Mouse (Mus musculus) T-helper 1 cell (primary cell): Measurements from ENCODE around the gene Dcun1d4.

Experiments
- in situ Hi-C: fragments of 300-600 bp; cut with MboI, MseI; formaldehyde crosslinking; loops from one replicate; pipeline ENCODE4 v1.15.1; 2025; ENCODE audit warnings: high pct_unique_total_duplicates

Gene Dcun1d4

DNA sequence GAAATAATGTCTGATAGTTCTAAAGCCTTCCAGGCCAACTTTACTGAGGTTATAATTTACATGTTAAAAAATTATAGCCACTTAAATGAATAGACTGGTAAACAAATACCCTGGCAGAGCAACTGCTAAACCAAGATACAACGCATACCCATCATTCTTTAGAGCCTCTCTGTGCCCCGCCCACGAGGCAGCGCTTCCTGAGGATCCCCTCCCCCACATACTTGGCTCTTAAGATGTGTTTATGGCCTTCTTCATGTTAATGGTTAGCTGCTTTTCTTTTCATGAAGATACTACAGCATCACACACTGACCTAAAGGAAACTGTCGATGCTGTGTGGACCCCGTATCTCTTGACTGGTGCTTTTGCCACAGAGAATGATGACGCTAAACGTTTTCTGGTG is 17.8 kb downstream of the Dcun1d4 start:
- in situ Hi-C loops = no loop called here

DNA sequence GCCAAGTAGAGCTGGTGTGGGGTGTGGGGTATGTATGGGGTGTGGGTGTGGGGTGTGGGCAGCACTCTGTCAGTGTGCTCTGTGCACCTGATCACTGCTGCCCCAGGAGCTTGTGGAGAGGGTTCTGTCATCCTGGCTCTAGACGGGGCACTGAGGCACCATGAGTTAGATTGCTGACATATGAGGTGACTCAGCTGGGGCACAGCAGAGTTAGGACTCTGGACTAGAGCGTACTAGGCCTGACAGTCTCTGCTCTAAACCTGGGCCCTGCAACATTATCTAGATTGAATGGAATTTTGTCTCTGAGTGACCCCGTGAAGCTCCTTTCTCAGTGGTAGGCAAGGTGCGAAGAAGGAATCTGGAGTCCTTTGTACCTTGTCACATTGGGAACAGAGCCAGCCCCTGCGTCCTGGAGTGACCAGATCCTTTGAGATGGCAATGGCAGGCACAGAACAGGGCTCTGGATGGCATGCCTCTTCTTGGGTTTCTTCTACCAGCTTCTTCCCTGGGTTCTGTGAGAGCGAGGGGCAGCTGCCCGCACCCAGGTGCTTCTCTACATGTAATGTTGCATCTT is 20.2 kb downstream of the Dcun1d4 start:
- in situ Hi-C loops = no loop called here

DNA sequence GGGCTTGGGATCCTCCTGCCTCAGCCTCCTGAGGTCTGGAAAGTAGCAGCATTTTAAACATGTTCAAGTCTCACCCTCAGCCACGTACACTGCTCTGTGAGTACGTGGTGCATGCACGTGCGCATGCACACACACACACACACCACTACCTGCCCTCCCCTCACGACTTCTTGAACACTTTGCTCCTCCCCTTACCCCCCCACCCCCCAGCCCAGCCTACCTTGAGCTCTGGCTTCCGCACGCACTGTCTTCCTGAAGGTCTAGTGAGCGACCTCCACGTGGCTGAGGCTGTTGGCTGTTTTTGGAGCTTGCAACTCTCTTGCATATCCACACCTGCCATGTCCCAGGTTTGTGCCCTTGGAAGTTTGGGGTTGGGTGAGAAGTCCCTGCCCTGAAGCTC is 21.6 kb downstream of the Dcun1d4 start:
- in situ Hi-C loops = no loop called here

DNA sequence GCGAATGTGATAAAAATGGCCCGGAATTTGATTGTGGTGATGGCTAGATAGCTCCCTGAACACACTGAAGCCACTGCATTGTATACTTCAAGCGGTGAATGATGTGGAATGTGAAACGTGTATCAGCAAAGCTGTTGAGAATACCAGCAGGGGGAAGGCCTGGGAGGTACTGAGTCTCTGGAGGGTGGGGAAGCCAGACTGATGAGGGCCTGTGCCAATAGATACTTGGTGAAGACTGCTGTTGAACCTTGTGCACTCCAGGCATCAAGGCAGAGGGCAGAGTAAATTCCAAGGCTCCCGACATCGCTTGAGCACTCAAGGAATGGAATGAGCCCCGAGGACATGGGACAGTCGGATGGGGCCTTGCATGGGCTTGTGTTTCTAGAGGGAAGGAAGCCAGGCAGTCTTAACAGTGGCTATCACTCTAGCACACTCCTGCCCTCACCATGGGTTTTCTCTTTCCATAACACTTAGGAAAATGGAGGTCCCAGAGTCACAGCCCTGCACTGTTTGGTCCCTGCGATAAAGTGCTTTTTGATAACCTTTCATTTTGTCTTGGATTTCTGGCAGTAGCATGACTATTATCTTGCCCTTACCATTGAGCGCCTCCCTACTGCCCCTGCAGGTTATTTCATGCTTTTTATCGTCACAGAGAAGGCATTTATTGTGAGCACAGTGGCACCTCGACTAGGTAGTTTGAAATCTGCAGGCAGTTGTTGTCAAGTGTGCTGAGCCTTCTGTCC is 22.4 kb downstream of the Dcun1d4 start:
- in situ Hi-C loops = no loop called here

DNA sequence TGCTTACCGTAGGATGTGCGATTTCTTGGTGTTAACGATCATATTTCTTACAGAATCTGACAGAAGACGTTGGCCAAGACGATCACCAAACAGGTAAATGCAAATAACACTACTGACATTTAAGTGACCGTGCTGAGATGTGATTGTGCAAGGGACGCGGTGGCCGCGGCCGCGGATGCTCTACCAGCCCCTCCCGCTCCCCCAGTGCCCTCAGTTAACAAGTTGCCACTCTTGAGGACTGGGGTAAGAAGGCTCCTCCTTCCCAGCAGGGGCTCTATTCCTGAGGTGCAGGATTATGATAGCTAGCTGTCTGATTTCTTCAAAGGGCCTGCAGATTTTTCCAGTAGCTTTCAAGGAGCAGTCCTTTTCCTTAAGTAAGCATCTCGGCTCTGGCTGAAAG is 30.3 kb downstream of the Dcun1d4 start:
- in situ Hi-C loops = no loop called here

DNA sequence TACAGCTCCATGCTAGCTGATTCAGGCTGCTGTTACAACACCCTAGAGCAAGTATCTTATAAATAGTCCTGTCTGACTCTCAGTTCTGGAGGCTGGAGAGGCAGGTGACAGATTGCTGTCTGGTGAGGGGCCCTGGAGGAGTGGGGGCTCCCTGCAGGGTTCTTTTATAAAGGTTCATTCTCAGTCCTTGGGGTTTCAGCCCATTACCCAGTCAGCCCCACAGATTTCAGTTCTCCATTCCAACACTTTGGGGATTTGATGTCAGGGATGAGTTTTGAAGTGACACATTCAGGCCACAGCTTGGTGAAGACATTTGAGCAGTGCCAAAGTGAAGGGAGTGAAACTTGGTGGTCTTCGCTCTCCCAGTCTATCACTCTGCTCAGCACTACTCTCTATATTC is 31.4 kb downstream of the Dcun1d4 start:
- in situ Hi-C loops = no loop called here

DNA sequence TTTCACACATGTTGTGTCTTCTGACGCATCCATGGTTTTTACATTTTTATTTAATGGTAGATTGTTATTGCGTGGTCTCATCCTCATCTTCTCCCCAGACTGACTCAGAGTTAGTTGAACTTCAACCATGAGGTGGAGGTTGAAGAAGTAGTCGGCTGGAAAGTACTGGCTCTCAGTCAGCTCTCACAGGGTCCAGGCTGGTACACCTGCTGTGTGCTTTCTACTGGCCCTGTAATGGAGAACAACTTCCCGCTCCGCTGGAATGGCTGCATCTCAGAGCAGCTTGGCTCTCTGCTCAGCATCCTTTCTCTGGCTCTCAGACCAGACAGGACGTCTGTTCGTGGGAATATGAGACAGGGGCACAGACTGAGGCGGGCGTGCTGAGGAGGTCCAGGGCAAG is 31.9 kb downstream of the Dcun1d4 start:
- in situ Hi-C loops = no loop called here

DNA sequence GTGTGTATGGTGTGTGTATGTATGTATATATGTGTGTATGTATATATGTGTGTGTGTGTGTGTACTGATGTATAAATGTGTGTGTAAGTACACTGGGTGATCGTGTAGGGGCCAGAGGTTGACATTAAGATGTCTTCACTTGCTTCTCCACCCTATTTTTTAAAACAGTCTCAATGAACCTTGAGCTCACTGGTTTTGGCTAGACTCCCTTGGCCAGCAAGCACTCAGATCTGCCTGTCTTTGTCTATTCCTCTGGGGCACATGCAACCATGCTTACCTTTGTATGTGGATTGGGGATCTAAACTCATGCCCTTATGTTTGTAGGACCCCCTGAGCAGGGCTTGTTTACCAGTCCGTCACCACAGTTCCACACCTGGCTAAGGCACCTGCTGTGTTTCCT is 33.4 kb downstream of the Dcun1d4 start:
- in situ Hi-C loops = no loop called here

DNA sequence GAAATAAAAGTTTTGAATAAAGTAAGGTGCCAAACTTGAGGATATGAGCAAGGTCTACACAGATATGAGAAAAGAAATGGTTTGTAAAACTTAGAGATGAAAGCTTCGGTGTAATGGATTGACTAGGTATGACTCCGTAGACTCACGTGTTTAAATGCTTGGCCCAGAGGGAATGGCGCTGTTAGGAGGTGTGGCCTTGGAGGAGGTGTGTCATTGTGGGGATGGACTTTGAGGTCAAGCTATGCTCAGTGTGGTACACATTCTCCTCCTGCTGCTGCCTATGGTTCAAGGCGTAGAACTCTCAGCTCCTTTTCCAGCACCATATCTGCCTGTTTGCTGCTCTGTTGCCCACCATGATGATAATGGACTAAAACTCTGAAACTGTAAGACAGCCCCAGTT is 36.5 kb downstream of the Dcun1d4 start:
- in situ Hi-C loops = no loop called here

DNA sequence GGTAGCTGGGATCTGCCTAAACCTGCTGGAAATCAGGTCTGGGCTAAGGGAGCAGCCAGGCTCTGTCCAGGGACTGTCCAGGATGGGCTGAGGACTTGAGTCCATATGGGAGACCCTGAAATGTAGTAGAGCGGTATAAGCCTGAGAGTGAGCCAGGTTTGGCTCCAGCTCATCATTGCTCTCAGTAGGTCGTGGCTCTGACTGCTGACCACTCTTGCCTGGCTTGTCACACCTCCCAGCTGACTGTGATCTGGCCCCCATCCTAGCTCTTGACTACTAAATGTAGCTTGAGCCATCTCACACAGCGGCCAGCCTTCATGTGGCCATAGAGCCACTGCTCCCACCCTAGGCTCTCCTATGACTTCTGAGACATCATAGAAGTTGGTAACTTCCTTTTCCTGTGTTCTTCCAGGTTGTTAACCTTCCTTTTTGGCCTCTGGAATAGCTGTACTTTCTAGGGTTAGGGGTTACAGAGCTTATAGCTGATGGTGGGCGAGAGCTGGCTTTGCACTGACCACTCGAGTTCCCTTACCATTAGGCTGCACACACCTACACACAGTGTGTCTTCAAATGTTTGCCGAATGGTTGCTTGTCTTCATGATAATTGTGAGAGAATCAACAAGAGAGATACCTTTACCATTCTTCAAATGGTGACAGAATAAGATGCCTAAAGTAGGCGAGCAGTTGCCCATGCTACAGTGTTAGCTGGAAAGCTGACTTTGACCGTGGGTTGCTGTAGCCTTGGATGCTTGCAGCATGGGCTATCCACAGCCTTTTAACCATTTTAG is 37.8 kb downstream of the Dcun1d4 start:
- in situ Hi-C loops = no loop called here

DNA sequence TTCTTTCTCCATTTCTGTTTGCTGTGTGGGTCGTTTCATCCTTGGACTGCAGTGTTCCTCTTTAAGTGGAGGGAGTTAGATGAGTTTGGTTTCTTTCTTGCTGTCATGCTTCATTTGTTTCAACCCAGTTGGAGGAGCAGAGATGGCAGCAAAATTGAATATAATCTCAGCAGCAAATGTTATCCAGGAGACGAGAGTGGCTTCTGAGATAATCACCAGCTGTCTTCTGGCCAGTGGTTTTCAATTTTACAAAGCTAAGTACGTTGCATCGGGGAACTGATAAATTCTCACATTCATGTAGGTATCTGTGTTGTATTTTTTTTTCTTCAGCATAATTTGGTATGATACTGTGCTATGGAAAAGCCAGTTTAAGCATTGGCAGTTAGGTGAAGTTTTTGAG is 40.0 kb downstream of the Dcun1d4 start:
- in situ Hi-C loops = no loop called here

DNA sequence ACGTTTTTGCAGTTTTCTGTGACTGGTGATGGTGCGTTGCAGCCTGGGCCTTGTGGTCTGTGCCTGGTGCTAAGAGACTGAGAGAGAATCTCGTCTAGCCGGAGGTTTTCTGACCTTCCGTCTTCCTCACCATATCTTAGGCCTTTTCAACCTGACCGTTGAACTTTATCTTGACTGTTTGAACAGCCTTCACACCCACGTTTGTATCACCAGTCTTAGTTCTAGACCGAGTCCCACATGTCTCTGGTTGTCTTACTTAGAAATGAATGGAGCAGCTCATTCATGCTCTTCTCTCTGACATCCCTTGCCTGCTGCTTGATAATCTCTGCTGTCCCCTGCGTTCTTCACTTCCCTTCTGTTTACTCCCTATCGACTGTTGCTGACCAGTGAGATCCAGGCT is 42.4 kb downstream of the Dcun1d4 start:
- in situ Hi-C loops = no loop called here

DNA sequence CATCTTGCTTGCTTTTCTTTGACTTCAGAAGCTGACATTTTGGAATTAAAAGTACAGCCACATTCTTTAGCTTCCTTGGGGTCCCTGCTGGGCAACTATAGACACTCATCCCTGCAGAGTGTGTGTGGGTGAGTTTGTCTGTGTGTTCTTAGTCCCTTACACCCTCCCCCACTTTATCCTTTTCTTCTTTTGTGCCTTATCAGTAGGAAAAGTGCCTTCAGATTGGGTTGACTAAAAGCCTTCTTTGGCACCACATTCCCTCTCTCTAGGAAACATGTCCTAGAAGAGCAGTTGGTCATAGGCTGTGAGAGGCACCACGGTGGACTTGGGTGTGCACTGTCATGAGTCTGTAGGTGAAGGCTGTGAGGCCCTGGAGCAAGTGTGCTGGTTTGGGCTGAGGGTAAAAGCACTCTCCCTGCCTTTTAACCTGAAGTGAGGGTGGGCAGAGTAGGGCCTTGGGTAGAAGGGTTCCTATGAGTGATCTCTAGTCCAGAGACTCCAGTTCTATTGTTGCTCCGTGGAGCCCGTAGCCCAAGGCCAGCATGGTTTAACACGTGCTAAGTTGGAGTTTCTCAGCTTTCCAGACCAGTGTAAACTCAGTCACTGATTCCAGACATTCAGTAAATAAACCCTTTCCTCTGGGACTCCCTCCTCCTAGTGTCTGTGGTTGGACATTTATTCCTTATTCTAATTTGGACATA is 43.6 kb downstream of the Dcun1d4 start:
- in situ Hi-C loops = no loop called here

DNA sequence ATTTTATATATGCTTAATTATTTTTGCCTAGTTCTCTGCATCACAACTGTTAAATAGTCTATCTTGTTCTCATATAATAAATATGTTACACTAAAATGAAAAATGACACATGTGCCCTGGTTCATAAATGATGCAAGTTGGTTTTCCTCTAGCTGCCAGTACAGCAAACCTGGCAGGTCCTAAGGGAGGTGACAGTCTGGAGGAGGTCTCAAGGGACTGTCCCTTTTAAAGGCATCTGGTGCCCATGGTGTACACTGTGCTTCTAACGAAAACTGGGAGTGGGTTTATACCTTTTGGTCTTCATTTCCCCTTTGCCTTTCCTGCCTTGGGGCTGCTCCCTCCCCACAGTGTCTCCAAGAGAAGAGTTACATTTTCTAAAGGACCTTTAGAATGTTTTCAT is 51.4 kb downstream of the Dcun1d4 start:
- in situ Hi-C loops = no loop called here

DNA sequence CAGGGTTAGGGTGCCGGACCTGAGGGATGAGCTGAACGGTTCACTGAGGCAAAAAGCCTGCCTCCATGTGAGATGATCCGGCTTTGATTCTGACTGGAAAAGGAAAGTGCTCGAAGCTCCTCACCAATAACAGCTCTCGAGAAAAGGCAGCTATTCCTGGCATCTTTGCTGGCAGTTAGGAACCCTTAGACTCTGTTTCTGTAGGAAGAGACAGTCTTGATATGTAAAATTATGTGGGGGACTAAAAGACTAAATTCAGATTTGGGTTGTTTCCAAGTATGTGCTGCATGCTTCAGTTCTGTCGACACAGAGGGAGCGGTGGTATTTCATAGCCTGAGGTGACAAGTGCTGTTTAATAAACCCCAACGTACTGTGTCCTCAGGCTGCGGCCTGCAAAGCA is 52.1 kb downstream of the Dcun1d4 start:
- in situ Hi-C loops = no loop called here

DNA sequence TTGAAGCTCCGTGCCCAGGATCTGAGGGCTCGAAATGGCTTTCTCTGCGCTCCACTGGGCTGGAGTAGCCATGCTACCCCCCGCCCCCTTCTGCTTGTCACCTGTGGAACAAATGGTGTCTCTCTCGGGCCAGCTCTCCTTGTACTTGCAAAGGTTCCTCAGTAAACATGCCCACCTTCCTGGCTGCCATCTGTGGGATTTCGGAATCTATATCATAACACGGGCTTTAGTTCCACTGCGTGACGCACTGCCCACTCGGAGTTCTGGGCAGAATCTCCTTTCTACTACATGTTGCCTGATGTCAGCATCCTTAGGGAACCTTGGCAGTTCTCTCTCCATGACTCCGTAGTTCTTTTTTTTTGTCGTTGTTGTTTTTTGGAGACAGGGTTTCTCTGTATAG is 56.9 kb downstream of the Dcun1d4 start:
- in situ Hi-C loops = no loop called here

DNA sequence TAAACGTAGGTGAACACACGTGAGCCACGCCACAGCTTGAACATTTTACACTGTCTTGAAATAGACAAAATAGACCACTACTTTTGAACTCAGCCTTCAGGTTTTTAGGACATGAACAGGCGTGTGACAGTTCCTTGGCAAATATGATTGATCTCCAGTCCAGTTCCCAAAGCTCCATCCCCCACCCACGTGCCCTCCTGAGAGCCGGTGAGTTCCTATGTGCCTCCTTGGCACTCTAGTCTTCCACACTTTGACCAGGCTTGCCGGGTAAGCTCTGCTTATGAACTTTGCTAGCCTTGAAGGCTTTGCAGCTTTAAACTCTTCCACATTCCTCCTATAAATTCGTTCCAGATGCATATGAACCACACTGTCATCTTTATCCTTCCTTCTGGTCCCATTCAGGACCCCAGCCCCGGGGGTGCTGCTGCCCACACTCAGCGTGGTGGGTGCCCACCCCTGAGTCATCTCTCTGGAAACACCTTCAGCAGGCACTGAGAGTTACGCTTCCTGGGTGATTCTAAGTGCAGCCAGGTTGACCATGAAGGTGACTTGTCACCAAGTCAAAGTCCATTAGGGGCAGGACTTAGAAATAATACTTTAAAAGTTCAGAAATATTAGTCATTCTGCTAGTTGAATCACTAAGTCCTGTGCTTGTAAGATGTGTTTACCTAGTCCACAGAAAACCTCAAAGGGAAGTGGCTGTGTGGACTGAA is 57.9 kb downstream of the Dcun1d4 start:
- in situ Hi-C loops = no loop called here

DNA sequence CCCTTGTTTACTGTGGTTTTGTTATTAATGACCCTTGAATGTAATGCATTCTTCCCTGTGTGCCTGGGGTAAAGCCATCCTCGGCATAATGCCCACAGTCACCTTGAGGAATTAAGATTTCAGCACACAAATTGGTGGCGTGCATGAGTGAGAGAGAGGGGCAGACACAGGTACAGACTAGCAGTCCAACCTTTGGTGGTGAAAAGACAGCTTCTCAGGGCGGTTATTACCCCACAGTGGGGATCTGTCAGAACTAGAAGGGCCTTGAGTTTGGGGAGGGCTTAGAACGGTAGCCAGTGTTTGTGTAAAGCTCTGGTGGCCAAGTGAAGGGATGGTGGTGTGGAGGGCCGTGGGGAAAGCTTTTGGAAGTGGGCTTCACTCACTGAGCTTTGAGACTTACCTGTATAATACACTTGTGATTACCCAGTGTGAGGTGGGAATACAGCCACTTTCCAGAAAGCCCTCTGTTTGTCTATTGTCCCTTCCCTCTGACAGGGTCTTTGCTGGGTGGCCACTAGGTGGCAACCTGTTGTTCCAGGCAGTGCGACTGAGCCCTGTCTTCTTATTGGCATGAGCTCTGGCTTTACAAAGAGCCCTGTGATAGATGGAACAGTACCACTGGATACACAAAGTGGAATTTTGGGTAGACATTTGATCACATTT is 59.2 kb downstream of the Dcun1d4 start:
- in situ Hi-C loops = loop anchor here (10.0 kb wide), 1 partner anchor 95 kb away; the partner anchor contains the start of gene Lrrc66

DNA sequence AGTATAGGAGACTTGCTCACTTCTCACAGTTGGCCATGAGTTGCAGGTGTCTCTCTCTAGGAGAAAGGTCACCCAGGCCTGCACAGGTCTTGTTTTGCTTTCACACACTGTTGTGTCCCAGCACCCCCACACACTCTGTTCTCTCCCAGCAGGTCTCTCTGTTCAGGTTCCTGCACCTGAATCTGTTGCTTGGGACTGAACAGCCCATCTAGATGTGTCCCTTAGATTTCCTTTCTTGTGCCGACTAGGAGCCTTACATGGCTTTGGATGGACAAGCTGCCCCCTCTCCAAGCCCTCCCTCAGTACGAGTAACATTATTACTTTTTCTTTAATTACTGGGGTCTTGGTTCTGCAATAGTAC is 59.7 kb downstream of the Dcun1d4 start:
- in situ Hi-C loops = loop anchor here (10.0 kb wide), 1 partner anchor 94 kb away; the partner anchor contains the start of gene Lrrc66

DNA sequence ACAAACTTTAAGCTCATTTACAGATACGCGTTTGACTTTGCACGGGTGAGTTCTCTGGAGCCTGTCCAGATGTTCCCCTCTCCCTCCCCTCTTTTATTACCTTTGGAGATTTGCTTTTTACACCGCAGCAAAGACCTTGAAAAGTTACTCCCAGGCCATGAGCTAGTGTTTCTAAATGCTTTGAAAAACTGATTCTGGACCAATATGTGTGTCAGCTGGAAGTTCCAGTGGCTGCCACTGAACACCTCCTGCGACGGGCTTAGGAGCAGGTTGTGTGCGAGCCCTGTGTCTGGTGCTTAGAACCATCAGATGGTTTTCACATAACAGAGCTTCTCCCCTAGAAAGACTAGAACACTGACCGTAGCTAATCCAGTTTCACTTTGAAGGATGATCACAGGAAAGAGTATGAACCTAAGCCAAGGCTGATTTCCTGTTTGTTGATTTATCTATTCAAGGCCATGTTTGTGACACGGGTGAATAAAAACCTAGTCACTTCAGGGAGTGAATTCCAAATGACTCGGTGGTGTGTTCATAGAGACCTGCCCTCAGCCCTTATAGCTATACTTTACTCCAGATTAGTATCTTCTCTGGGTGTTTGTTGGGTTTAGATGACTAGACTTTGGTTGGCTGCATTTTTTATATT is 63.4 kb downstream of the Dcun1d4 start:
- in situ Hi-C loops = loop anchor here (10.0 kb wide), 1 partner anchor 91 kb away; the partner anchor contains the start of gene Lrrc66
